Mouse (Mus musculus) heart, postnatal 14 days (tissue): Measurements from ENCODE around the gene Olfr1326-ps1. TPM values are rescaled to one million over a fixed set of nuclear protein-coding genes. Genes with fewer than 3 reads are reported as not detected.

Experiments used
- DNase-seq, 2 experiments: peaks; one replicate each; pipeline ENCODE4 v3.0.0; 2021 to 2022
- intact Hi-C: fragments of 180-260 bp; cut with DNase I; formaldehyde crosslinking; loops from one replicate; pipeline ENCODE4 v1.15.1; 2025
- long read RNA-seq, 2 experiments: library from polyadenylated mRNA; stranded (forward); transcript quantifications; one replicate each; pipeline ENCODE4 v2.0.0; 2021
- total RNA-seq, 2 experiments: library from RNA; stranded (reverse); gene quantifications; 2 replicates each; pipeline ENCODE4 v1.2.3; 2021

Olfr1326-ps1 gene
- total RNA-seq = not detected
- long read RNA-seq, experiment 1 = 0 reads
- long read RNA-seq, experiment 2 = 0 reads

DNA sequence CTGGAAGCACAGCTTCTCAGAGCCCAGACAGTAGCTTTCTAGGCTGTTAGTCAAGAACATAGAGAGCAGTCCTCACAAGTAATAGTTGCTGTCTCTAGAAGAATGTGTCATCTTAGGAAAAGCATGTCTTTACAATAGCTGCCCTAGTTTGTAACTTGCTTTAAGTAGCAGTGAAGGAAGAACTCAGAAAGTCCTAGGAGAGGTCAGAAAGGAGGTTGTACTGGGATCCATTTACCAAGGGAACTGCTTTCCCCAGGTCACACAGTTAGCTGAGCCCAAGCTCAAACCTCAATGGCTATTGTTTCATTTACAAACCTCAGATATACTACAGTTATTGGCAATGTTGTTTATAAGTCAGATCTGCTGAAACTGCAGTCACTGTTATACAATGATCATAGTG, at the start of gene Olfr1326-ps1:
Gene Olfr1326-ps1, minus strand, starts transcription at position 101 of the 400 bp plus-strand sequence.
- intact Hi-C loops = no loop called here
- no peak for DNase-seq

DNA sequence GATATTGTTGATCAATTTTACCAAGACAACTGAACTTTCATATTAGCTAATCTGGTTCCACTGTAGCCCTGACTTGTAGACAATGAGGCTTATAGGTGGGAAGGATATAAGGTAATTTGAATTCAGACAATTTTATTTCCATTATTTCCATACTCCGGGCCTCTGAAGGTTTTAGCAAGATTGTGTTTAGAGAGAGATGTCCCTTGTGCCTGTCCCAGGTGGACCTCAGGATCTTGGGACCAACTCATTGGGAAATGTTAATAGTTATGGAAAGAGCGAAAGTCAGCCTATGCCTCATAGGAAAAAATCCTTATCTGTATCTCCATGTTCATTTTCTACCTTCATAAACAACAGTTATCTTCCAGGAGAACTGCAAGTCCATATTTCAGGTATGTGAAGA, 17.7 kb upstream of the Olfr1326-ps1 start, which contains the start of gene Olfr1325:
Gene Olfr1325, plus strand, starts transcription at position 301 of the 400 bp plus-strand sequence.
- no peak for DNase-seq
- intact Hi-C loops = no loop called here

Other genes starting within 250 kb of the Olfr1326-ps1 start
- 1 to 10 TPM in 1 of 2 experiments, under 1 TPM in 1; 0.98 to 1.1 TPM for gene Plxna3, start 245.8 kb downstream of the Olfr1326-ps1 start, total RNA-seq
- gene Lage3, start 221.3 kb downstream of the Olfr1326-ps1 start, total RNA-seq = 10 to 100 TPM; 34.7 to 38.3 TPM
- 10 to 100 TPM; 48.1 to 53.6 TPM for gene Ubl4a, start 201.7 kb downstream of the Olfr1326-ps1 start, total RNA-seq
- gene Slc10a3, start 201.5 kb downstream of the Olfr1326-ps1 start, total RNA-seq = 1 to 10 TPM; 5.3 to 5.5 TPM
- 10 to 100 TPM; 16.3 to 19.2 TPM for gene Fam3a, start 181.6 kb downstream of the Olfr1326-ps1 start, total RNA-seq
- gene Ikbkg, start 181.6 kb downstream of the Olfr1326-ps1 start, total RNA-seq = 10 to 100 TPM; 46.6 to 52.2 TPM
- 1 to 10 TPM; 6.7 to 8.0 TPM for gene G6pdx, start 145.7 kb downstream of the Olfr1326-ps1 start, total RNA-seq
- not detected for gene Gm6880, start 93.5 kb downstream of the Olfr1326-ps1 start, total RNA-seq
- not detected for gene Olfr1325, start 17.8 kb upstream of the Olfr1326-ps1 start, total RNA-seq
- gene Gm5640, start 70.7 kb upstream of the Olfr1326-ps1 start, total RNA-seq = under 1 TPM; 0.10 to 0.12 TPM
- gene Gm6890, start 166.0 kb upstream of the Olfr1326-ps1 start, total RNA-seq = not detected